Mouse (Mus musculus): ENCODE results near the gene Edar.

DNA sequence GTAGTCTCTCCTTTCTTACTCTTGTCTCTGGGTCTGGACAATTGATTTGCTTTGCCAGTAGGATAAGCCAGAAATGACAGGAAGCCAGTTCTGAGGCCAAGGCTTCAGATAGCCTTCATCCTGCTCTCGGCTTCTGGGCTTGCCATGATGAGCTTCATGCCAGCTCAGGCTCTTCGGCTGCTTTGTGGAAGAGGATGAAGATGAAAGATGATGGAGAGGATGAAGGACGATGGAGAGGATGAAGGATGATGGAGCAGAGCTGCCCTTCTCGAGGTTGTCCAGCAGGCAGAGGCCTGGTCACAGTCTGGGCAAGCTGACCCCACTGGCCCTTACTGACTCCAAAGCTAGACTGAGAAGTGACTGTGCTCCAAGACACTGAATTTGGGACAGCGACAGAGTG, 75.3 kb downstream of the Edar start:
- TF ChIP-seq ZC3H11A (IDR thresholded peaks at IDR 0.05; ENCODE audit: borderline replicate concordance, low read depth, low read length) (no peak), HCFC1 (IDR thresholded peaks at IDR 0.05; ENCODE audit: borderline replicate concordance, insufficient read depth, low read length) (no peak), MAFK (IDR thresholded peaks at IDR 0.05; ENCODE audit: insufficient read depth, low read depth, low read length) (no peak), ZNF384 (IDR thresholded peaks at IDR 0.05; ENCODE audit: low read depth, low read length) (no peak), CHD2 (IDR thresholded peaks at IDR 0.05; ENCODE audit: low read depth, low read length) (no peak)
